Mouse (Mus musculus): Measurements from ENCODE around the gene Cdca4. TPM values are rescaled to one million over a fixed set of nuclear protein-coding genes. Genes with fewer than 3 reads are reported as not detected.

Cdca4 gene
- polyA plus RNA-seq (2017; shearing (Covaris generic)), result 10 to 100 TPM; 63.6 to 87.5 TPM

DNA sequence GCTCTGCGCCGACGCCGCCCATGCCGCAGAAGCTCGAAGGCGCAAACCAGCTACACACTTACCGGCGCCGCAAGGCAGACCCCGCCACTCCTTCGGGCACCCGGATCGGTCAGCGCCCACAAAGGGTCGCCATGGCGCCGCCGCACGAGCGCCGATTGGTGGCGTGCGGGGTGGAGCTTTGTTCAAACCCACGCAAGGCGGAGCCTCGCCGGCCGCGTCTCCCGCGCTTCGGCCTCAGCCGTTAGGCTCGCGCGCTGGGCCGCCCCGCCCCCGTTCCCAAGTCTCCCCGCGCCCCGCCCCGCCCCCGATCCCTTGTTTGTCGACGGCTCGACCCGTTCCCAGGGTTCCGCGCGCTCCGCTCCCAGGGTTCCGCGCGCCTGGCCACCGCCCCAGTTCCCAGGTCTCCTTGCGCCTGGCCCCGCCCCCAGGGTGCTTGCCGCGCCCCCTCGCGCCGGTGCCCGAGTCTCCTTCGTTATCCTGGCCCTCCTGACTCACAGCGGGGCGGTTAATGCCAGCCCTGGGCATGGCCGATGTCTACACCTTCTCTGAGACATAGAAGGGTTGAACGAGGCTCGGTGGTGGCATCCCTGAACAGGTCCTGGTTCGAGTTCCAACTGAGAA is at the start of gene Cdca4:
Gene Cdca4, minus strand, starts transcription at position 180 of the 621 bp plus-strand sequence.
- ATAC-seq, result peak; percentile 84

DNA sequence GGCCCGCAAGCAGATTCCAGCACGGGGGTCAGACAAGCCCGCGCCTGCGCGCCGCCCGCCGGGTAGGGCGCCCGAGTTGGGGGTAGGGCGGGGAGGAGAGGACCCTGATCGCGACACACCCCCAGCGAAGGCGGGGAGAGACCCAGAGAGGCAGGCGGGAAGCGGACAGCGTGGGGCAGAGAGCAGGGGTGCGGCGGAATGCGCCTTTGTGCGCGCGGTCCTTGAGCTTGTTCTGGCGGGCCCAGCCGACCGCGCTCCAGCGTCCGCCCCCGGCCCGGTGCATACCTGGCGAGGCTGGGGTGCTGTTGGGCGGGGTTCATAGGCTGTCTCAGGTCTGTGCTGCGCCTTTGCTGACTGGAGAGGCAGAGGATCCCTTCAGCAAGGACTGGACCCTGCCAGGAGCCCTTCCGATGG is 48.4 kb upstream of the Cdca4 start:
- ATAC-seq, result no peak

DNA sequence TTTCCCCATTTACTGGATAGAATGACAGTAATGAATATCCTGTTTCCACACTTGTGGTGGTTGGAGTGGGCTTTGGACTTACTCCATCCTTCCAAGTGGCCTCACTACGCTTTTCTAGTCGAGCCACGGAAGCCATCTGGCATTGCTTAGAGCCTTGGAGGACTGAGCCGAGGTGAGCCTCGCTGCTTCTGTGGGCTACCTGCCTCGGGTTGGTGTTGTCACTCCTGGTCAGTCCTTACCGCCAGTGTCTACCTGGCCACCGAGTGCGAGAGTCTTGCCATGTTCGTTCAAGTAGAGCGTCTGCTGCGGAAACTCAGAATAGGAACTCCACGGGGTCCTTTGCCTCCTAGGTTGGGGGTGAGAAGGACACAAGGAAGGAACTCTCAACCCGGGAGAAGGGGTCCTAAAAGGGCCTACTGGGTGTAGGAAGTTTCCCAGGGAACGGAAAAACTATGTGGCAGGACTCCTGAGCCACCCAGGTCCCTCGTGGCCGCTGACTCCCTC is 47.9 kb upstream of the Cdca4 start:
- no peak for ATAC-seq

DNA sequence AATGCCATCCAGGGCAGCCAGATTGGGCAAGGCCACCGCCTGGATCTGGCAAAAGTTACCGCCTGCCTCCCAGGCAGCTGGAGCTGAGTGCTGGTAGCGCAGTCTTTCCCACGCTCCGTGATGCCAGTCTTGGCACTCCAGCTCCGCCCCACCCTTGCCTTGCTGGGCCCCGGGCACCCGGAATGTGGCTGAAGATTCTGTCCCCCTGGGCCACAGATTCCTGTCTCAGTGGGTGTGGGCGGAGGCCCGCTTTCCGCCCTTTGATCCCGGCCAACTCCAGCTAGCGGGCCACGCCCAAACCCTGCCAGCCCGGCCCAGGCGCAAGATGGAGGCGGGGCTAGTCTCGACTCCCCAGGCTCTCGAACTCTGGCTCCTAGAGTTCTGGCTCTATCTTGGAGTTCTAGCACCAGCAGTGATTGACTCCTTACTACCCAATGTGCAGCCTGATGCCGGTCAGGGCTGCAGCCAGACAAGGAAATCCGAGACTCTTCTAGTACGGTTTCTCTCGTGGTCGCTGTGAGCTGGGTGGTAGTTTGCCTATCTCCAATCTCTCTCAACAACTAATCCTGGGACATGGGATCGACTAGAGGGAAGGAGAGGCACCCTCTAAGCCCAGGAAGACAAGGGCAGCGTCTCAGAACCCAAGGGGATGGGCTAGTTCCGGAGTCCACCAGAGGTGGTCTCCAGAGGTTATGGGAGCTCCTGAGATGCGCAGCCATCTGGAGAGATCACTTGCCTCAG is 47.3 kb upstream of the Cdca4 start:
- peak; percentile 37 for ATAC-seq

DNA sequence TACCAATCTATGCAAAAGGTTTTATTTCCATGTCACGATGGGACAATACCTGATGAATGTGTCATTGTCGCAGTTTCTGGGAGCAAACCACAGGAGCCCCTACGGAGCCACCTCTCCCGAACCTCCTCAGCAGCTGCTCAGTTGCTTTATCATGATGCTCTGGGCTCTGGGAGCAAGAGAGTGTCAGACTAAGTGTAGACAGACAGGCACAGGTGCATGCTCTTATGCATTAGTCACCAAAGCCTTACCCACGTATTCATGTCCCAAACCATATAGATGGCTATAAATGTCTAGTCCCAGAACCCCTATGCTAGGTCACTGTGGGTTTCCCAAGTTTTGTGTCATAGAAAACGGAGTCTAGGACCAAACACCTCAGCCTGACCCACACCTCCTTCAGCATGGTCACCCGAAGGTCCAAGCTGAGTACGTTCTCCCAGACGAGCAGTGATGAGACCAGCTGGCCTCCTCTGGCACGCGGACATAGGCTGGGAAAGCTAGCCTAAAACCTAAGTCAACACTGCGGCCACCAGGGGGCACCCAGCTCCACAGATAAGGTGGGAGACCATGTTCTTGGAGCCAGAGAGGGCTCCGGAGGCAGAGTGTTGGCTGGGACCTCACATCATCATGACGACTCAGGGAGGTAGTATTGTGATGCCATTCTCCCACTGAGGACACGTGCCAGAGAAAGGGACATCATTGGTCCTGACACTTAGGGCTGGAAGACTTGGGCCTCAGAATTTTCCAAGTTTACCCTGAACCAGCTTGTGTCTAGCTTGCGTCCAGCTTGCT is 46.2 kb upstream of the Cdca4 start:
- ATAC-seq, result peak; percentile 29

DNA sequence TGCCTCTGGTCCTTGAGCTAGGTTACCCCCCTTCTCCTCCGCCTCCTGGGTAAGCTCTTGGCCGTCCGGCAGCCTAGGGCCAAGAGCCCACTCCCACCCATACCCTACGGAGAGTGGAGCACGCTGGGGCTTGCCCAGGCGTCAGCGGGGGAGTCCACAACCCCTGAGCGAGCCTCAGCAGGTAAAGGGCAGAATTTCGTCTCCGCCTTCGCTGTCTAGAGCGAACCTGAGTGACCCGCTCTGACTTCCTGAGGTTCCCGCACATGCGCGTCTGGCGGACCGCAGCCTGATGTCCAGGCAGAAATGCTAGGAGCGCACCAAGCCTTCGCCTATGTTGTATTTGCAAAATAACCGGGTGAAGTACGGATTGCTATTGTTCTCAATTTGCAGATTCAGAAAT is 45.0 kb upstream of the Cdca4 start:
- no peak for ATAC-seq

DNA sequence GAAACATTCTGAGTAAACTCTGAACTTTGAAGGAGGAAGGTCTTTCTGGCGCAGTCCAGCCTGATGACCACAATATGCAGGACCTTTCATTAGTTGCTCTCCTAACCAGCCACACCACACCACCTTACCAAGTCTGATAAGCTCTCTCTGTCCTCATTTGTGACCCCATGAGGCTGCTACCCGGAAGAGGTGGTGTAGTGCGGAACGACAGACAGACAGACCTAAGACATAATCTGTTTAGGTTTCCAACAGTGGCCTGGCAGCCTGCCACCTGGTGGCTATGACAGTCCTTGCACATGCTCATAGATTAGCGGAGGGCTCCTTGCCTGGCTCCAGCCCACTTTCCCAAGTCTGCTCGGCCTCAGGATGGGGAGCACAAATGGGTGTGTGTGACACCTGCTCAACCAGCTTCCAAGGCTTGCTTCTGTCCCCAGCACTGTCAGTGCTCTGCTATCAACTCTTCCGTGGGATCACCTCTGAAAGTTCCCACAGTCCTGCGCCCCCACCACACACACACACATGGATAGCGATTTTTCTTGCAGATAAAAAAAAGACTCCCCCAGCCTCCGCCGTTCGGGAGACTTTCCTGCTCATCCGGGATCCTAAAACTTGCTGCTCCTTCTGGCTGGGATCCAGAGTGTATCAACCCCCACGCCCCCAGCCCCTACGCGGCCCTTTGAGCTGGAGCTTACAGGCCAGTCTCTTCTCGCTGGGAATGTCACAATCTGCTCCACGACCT is 44.4 kb upstream of the Cdca4 start:
- peak; percentile 71 for ATAC-seq

DNA sequence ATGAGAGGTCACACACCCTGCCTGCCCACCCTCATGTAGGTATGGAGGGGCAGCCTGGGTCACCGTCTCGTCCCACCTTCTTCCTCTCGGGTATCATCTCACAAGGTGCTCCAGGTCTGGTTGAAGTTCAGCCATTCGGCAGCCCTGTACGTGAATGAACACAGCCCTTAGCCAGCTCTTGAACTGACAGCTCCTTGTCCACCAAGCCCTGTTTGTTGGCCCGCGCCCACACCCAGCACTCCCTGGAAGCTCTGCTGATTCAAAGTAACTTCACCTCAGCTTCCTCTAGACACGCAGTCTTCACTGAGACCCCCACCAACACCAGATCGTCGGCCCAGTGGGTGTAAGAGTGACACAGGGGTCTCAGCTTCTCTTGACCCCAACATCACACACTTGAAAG is 43.8 kb upstream of the Cdca4 start:
- no peak for ATAC-seq

DNA sequence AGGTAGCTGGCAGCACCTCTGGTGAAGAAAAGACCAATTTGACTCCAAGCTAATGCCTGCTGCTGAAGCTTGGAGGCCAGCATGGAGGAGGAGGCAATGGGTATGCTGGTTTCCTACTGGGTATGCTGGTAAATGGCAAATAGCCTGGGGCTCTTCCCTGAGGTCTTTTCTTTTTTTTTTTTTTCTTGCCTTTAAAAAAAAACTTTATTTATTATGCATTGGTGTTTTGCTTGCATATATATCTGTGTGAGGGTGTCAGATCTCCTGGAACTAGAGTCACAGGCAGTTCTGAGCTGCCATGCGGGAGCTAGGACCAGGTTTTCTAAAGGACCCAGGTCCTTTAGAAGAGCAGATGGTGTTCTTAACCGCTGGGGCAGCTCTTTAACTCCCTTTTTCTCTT is 42.0 kb upstream of the Cdca4 start:
- no peak for ATAC-seq

DNA sequence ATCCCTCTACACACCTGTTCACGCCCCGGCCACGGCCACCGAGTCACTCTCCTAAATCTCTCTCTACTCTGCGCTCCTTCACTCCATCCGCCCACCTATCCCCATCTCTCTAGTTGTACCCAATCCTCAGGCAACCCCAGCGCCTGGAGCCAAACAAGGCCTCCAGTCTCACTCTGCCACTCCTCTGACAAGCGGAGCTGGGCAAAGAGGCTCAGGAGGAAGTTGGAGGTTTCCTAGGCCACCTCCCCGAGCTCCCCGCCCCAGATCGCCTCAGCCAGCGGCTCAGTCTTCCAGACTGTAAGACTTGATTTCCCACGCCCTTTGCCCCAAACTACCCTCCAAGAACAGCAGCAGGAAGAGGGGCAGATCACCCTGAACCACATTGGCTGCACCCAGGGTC is 41.6 kb upstream of the Cdca4 start:
- no peak for ATAC-seq

DNA sequence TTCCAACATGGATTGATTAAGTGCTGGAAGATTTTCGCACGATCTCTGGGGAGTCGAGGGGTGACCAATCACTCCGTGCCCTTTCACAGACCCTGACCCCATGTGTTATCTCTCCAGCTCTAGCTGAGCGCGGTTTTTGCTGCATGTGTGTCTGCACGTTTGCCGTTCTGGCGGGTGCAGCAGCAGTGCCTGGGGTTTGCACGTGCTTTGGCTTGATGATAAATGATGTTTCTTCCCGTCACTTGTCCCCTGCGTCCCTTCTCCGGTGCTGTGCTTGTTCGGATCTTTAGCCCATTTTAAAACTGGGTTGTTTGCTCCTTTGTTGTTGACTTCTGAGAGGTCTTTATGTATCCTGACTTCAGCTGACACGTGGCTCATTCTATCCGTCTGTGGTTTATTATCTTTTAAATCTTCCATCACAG is 40.6 kb upstream of the Cdca4 start:
- ATAC-seq, result no peak

DNA sequence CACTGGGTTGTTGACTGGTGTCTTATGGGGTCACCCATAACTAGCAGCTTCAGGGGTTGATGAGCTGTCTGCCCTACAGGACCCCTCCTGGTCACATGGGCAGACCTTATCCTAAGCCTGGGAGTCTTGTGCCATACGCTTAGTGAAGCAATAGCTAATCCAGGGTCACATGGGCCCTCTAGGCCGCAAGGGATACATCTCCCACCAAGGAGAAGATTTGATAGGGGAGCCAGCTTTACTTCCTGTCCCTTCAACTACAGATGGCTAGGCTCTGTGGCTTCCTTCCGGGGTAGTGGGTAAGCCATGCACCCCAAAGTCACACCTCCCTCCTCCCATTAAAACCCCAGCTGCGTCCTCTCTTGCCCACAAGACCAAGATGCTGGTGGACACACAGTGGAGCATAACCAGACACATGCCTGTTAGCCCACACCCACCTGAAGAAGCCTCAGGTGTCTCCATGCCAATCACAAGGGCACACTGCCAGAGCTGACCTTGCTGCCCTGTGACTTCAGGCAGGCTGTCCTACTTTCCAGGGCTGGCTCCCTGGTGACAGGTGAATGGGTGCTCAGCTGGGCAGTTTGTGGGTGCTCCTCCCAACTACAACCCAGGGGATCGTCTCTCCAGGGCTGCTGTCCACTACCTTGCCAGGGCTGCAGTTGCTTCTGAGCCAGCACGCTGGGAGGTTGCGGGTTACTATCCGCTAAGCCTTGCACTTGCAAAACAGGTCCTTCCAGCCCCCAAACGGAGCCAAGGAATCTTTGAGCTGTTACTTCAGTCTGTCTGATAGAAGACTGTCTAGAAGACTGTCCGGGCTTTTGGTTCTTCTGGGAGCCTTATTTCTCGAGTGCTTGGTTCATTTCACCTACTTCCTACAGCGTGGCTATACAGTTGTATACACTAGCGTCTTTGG is 39.2 kb upstream of the Cdca4 start, which contains the start of gene Gpr132:
Gene Gpr132, minus strand, starts transcription at position 51 of the 910 bp plus-strand sequence.
- ATAC-seq, result peak; percentile 84

DNA sequence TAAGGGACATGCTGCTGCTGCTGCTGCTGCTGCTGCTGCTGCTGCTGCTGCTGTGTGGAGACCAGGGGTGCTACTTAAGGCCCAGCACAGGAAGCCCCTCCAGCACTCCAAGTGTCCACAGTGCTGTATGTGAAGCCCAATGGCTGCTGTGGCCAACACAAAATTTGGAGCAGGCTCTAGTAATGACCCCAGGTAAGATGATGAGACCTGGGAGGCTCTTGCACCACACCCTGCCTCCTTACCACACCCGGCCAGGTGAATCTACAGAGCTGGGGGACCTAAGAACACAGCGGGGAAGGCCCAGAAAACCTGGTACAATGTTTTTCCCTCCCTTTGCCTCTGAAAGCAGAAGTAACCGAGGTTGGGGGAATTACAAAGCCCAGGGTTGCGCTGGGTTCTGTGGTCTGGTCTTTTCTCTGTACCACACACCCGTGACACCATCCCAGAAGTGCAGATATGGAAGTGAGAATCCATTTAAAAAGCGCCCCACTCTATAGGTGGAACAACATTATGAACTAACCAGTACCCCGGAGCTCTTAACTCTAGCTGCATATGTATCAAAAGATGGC is 38.0 kb upstream of the Cdca4 start:
- no peak for ATAC-seq

DNA sequence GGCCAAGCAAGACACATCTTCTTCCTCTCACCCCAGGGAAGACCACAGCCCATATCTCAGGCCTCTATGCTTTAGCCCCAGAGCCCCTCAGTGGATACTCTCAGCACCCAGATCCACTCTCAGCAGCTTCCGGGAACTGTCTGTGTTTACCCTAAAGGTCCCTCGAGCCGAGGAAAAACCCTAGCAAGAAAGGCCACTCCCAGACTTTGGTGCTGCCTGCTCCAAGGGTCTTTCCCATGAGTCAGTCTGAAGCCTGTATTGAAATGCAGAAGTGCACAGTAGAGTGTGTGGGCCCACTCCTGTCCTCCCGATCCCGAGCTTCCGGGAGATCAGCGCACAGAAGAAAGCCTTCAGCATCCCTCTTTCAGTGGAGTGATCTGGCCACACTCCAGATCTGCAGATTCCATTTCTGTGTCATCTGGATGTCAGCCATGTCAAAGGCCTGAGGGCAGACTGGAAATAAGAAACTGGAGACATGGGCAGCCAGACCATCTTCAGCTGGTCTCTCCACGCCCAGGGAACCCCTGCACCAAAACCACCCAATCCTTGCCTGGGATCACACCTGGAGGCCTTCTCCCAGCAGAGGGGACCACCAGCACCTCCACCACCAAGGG is 37.4 kb upstream of the Cdca4 start:
- no peak for ATAC-seq

DNA sequence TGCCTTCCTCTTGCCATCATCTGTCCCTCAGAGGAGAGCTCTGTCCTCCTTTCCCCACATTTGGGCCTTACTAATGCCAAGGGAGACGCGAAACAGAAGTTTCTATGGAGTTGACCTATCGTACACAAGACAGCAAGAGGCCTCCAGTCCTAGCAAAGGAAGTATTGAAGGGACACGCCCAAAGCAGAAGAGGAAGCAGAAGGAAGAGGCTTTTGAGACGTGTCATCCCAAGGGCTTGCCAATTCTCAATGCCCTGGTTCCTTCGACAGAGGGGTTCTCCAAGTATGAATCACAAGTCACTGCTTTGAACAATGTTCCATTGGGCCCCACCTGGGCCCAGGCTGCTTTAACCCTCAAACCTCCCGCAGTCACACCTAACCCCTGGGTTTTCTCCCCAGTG is 35.6 kb upstream of the Cdca4 start:
- ATAC-seq, result no peak

DNA sequence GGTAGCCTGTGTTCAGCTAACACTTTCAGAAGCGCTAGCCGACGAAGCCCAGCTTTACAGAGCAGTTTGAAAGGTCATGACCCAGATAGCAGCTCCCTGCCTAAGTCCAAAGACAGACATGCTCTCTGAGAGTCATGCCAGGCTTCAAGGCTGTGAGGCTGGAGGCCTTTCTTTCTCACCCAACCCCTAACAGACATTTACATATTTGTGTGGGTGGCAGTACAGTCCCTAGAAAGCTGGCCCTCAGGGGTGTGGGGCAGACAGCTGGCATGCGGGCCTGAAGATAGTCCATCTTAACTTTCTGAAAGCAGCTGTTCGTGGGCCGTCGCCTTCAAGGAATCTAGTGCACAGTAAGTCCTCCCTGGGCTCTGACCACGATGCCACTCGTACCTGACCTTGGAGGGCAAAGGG is 32.7 kb upstream of the Cdca4 start:
- peak; percentile 3 for ATAC-seq

DNA sequence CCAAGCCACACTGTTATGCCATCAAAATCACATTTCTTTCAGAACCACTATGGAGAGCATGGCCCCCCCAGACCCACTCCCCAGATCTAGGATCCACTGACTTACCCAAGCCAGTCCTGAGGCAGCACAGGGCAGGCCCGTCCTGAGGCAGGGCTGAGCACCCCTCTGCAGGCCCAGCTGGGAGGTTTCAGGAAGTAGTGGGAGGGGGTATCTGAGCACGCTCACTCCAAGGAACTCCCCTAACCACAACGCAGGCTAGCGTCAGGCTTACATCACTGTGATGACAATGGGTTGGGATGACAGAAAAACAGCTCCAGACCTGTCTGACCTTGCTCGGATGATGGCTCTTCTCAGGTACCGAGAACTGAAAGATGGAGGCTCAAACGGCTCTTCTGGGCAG is 31.5 kb upstream of the Cdca4 start:
- peak; percentile 80 for ATAC-seq

DNA sequence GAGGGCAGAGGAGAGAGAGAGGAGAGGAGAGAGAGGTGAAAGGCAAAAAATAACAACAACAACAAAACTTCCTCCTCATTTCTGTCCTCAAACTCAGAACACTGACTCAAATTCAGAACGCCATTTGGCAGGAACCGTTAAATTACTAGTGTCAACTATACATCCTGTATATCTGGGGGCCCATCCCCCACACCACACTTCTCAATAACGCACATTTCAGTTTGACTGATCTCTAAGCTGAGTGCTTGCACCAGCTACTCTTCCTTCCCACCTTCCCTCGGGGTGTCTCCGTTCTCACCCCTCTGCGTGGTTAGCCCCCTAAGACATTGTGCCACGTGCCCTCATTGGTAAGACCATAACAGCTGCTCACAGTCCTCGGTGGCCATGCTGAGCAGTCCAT is 30.7 kb upstream of the Cdca4 start:
- peak; percentile 38 for ATAC-seq

DNA sequence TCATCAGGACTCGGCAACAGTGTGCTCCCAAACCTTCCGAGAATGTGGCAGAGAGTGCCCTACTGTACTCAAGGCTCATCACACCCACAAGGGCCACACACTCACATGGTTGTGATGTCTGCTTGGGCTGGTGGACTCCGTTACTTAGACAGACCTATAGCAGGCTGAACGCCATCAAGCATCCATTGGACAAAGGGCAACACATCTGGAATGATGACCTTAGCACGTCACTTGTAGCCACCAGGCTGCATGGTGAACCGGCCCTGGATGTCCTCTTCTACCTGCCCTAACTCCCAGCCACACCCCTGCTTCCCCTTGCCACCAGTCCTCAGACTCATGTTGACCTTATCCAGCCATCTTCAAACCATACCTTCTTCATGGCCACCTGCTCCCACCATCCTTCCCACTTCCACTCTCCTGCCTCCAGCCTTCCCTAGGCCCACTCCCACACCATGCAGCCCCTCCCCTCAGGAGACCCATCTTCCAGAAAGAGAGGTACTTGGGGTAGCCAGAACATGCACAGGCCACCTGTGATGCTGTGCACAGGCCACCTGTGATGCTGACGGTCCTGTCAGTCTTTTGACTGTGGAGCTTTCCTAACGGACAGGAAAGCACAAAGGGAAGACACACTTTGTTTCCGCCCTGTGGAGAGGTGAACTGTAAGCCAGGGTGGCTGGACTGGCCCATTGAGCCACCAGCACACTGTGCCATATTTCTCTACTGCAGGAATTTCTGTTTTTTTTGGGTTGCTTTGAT is 29.5 kb upstream of the Cdca4 start:
- ATAC-seq, result no peak
